Mouse (Mus musculus) ES-E14 (cell line): ENCODE measurements around the gene Bend4. TPM values are rescaled to one million over a fixed set of nuclear protein-coding genes. Genes with fewer than 3 reads are reported as not detected.

Experiments
- DNase-seq: peaks from one replicate; pipeline ENCODE4 v3.0.0-alpha.2; 2013; ENCODE audit warnings: low read depth, low spot score
- H3K27ac ChIP-seq: 2 replicates; pipeline ENCODE4 v1.5.1; 2012; ENCODE audit warnings: low read depth, mild to moderate bottlenecking, low read length, moderate library complexity, mixed read lengths; ENCODE audit not compliant: poor library complexity, insufficient read depth, severe bottlenecking
- H3K36me3 ChIP-seq: 2 replicates; pipeline ENCODE4 v1.6.1; 2012; ENCODE audit warnings: mild to moderate bottlenecking, low read length, moderate library complexity, mixed read lengths; ENCODE audit not compliant: control insufficient read depth, poor library complexity, insufficient read depth, severe bottlenecking
- H3K4me1 ChIP-seq, 2 experiments: fragments of 150-350 bp in 1 of 2; sonication (generic) in 1 of 2; 2 replicates each; pipeline ENCODE4 v1.6.1; 2012; ENCODE audit warnings: low read length in 2 of 2, mild to moderate bottlenecking in 1 of 2, mixed read lengths in 1 of 2; ENCODE audit not compliant: control insufficient read depth in 2 of 2, insufficient read depth in 2 of 2, poor library complexity in 1 of 2
- H3K4me3 ChIP-seq, 2 experiments: fragments of 150-350 bp in 1 of 2; sonication (generic) in 1 of 2; 2 replicates each; pipeline ENCODE4 v1.5.1; 2012; ENCODE audit warnings: low read length in 2 of 2, low read depth in 1 of 2, mild to moderate bottlenecking in 1 of 2, mixed read lengths in 1 of 2; ENCODE audit not compliant: insufficient read depth in 1 of 2, poor library complexity in 1 of 2, severe bottlenecking in 1 of 2
- H3K9ac ChIP-seq: 2 replicates; pipeline ENCODE4 v1.6.1; 2012; ENCODE audit warnings: low read depth, mild to moderate bottlenecking, low read length, mixed read lengths; ENCODE audit not compliant: poor library complexity, insufficient read depth, severe bottlenecking
- H3K9me3 ChIP-seq: fragments of 150-350 bp; sonication (generic); 2 replicates; pipeline ENCODE4 v1.6.1; 2012; ENCODE audit warnings: low read depth, mild to moderate bottlenecking, low read length; ENCODE audit not compliant: control insufficient read depth, insufficient read depth
- CHD2 ChIP-seq: IDR thresholded peaks from 2 replicates; pipeline ENCODE4 v1.6.1; 2014; ENCODE audit warnings: mild to moderate bottlenecking, low read depth, low read length, inconsistent platforms
- HCFC1 ChIP-seq: IDR thresholded peaks from 2 replicates; pipeline ENCODE4 v1.6.1; 2012; ENCODE audit warnings: low read length, inconsistent platforms, borderline replicate concordance; ENCODE audit not compliant: insufficient read depth
- MAFK ChIP-seq: IDR thresholded peaks from 2 replicates; pipeline ENCODE4 v1.6.1; 2014; ENCODE audit warnings: mild to moderate bottlenecking, low read depth, low read length, inconsistent platforms; ENCODE audit not compliant: insufficient read depth
- ZC3H11A ChIP-seq: IDR thresholded peaks from 2 replicates; pipeline ENCODE4 v1.6.1; 2012; ENCODE audit warnings: low read depth, mild to moderate bottlenecking, inconsistent platforms, low read length, borderline replicate concordance
- ZNF384 ChIP-seq: IDR thresholded peaks from 2 replicates; pipeline ENCODE4 v1.6.1; 2012; ENCODE audit warnings: low read depth, low read length, inconsistent platforms
- in situ Hi-C, 2 experiments: fragments of 600-800 bp; cut with MboI; formaldehyde crosslinking; loops; one replicate each; pipeline ENCODE4 v1.15.1; 2025; ENCODE audit warnings: low sequenced_read_pairs in 2 of 2, inconsistent platforms in 1 of 2; ENCODE audit not compliant: unreplicated experiment in 2 of 2
- total RNA-seq: library from RNA; depleted of rRNA; stranded (reverse); fragments of 300-350 nt; gene quantifications from 2 replicates; pipeline ENCODE4 v1.2.3, GENCODE M21; 2012

Gene Bend4
- total RNA-seq, 1 experiment, result 28.6 TPM

DNA sequence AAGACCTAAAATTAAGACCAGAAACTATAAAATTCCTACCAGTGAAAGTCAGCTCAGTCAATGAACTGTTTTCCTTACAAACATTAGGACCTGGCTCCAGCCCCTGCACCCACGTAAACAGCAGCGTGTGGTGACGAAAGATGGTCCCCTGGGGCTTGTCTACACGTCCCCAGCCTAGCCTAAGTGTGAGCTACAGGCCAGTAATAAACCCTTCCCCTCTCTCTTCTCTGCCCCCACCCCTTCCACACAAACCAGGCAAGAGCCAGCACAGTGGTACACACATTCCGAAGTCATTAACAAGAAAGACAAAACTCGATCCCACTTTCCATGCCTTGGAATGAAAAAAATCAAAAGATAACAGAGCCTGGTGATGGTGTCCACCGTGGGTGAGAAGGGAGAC, 16.6 kb downstream of the Bend4 start:
- DNase-seq, result no peak
- Histone ChIP-seq H3K4me1 (0 out of 4 replicates have a peak, but pooled peaks cover 0 to 2% of the 10 kb centered on the region in 2 experiments), H3K36me3 (peaks cover 15% of the 10 kb centered on the region; the same call in 1 of the 2 replicates), H3K4me3 (no peak overlapping the region), H3K9ac (no peak overlapping the region), H3K9me3 (no peaks in the 10 kb centered on the region), H3K27ac (no peak overlapping the region)
- in situ Hi-C loops, result no loop called here
- TF ChIP-seq MAFK, result no peak
- no peak for TF ChIP-seq HCFC1
- no peak for TF ChIP-seq CHD2
- TF ChIP-seq ZNF384, result no peak
- TF ChIP-seq ZC3H11A, result no peak

GRCm38 (mm10) chr5:67410426-67410825, 17.7 kb downstream of the Bend4 start:
- H3K9ac ChIP-seq, result no peak overlapping the region
- no peak for DNase-seq
- no peaks in the 10 kb centered on the region for H3K9me3 ChIP-seq
- in situ Hi-C loops, result no loop called here
- H3K4me3 ChIP-seq, result no peak overlapping the region
- H3K36me3 ChIP-seq, result peaks cover 15% of the 10 kb centered on the region; the same call in 1 of the 2 replicates
- TF ChIP-seq HCFC1 (no peak), ZC3H11A (no peak), MAFK (no peak), ZNF384 (no peak), CHD2 (no peak)
- no peak overlapping the region for H3K27ac ChIP-seq
- 0 out of 4 replicates have a peak, but pooled peaks cover 0 to 2% of the 10 kb centered on the region in 2 experiments for H3K4me1 ChIP-seq

DNA sequence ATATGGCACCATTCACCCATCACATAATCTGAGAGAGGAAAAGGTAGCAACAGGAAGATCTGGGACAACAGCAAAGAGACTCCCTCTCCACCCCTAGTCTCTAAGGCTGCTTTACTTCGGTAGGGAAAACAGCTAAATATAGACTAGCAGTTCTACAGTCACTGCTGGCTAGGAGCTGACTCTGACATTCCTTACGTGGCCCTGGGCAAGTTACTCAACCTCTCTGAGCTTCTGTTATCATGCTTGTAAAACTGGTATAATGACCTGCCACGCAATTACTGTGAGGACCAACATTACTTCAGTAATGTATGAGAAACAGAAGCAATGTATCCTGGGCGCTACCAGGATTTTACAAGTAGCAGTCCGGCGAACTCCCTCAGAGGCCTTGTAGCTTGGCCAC, 19.7 kb downstream of the Bend4 start:
- no peak for DNase-seq
- in situ Hi-C loops, result no loop called here
- Histone ChIP-seq H3K4me3 (no peak overlapping the region), H3K27ac (no peak overlapping the region), H3K4me1 (peaks cover 0 to 2% of the 10 kb centered on the region in 2 experiments; a peak in 1 of 4 replicates), H3K9me3 (no peaks in the 10 kb centered on the region), H3K36me3 (peaks cover 19% of the 10 kb centered on the region; the same call in 1 of the 2 replicates), H3K9ac (no peak overlapping the region)
- TF ChIP-seq HCFC1 (no peak), CHD2 (no peak), ZNF384 (no peak), MAFK (no peak), ZC3H11A (no peak)

GRCm38 (mm10) chr5:67404919-67405318, 23.2 kb downstream of the Bend4 start:
- H3K36me3 ChIP-seq, result peaks cover 23% of the 10 kb centered on the region; the same call in 1 of the 2 replicates
- no peaks in the 10 kb centered on the region for H3K9me3 ChIP-seq
- peaks cover 0 to 5% of the 10 kb centered on the region in 2 experiments; a peak in 1 of 4 replicates for H3K4me1 ChIP-seq
- TF ChIP-seq ZC3H11A, result no peak
- TF ChIP-seq CHD2, result no peak
- no peak for TF ChIP-seq ZNF384
- no peak for TF ChIP-seq MAFK
- no peak for TF ChIP-seq HCFC1
- no peak overlapping the region for H3K27ac ChIP-seq
- no peak for DNase-seq
- in situ Hi-C loops, result no loop called here
- no peak overlapping the region for H3K4me3 ChIP-seq
- H3K9ac ChIP-seq, result no peak overlapping the region

- Histone ChIP-seq H3K4me3 (no peak overlapping the region), H3K4me1 (peaks cover 0 to 3% of the 10 kb centered on the region in 2 experiments; a peak in 1 of 4 replicates), H3K27ac (no peak overlapping the region), H3K9me3 (no peaks in the 10 kb centered on the region), H3K9ac (no peak overlapping the region), H3K36me3 (peaks cover 23% of the 10 kb centered on the region; the same call in 1 of the 2 replicates)
- TF ChIP-seq ZC3H11A, result no peak
- no peak for TF ChIP-seq CHD2
- TF ChIP-seq MAFK, result no peak
- TF ChIP-seq ZNF384, result no peak
- no peak for TF ChIP-seq HCFC1
- in situ Hi-C loops, result no loop called here
- no peak for DNase-seq
Measured at GRCm38 (mm10) chr5:67404380-67404779, 23.7 kb downstream of the Bend4 start.
